Mouse (Mus musculus): ENCODE measurements at regions not wholly inside any gene's neighbourhood (a gene's known extent, or its start where the extent isn't known, plus 50 kb on each side); places are given as distances from the start of the nearest gene placed in this dataset.

GRCm38 (mm10) chr4:37566226-37566625 lies 614.7 kb upstream of the Lingo2 start:
- no peak for DNase-seq

- no peak for DNase-seq
Observed at GRCm38 (mm10) chr4:37560209-37560608, 608.7 kb upstream of the Lingo2 start.

- DNase-seq: peak; percentile 26
Observed at GRCm38 (mm10) chr4:37546001-37546400, 594.5 kb upstream of the Lingo2 start.

- DNase-seq: no peak
Observed at GRCm38 (mm10) chr4:37507732-37508131, 556.2 kb upstream of the Lingo2 start.

All from right cerebral cortex, postnatal 25 days (tissue).